Mouse (Mus musculus): Measurements from ENCODE around the gene Sdc1. TPM values are rescaled to one million over a fixed set of nuclear protein-coding genes. Genes with fewer than 3 reads are reported as not detected.

Gene Sdc1
- total RNA-seq (2023) = 1.0 TPM

DNA sequence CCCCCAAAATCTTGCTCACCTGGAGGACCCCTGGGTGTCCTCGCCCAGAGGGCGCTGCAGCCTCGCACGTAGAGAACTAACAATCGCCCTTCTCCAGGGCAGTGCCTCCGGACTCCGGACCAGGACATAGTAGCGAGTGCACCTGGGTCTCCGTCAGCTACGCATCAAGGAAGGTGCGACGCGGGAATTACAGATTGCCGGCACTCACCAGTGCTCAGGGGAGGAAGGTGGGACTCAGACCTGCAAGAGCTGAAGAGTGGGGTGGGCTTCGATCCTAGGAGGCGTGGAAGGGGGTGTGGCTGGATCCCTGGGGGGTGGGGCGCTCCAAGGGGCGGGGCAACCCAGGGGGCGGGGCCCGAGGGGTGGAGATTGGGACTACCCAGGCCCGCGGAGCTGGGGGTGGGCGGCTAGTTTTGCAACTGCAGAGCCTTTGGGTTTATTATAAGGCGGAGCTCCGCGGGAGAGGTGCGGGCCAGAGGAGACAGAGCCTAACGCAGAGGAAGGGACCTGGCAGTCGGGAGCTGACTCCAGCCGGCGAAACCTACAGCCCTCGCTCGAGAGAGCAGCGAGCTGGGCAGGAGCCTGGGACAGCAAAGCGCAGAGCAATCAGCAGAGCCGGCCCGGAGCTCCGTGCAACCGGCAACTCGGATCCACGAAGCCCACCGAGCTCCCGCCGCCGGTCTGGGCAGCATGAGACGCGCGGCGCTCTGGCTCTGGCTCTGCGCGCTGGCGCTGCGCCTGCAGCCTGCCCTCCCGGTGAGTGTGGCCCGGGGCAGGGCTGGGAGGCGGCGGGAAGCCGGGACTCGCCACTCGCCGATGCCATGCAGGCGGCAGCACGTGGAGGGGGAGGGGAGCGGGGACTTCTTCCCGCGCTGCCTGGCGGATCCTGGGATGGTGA lies at the start of gene Sdc1:
Gene Sdc1, plus strand, starts transcription at position 378 of the 898 bp plus-strand sequence.

Other genes with a start within 250 kb of the Sdc1 start
- gene Slc7a15, start 172.3 kb upstream of the Sdc1 start, total RNA-seq (2023) = not detected
- 227 TPM for gene Pum2, start 97.2 kb upstream of the Sdc1 start, total RNA-seq (2023)
- gene Laptm4a, start 150.3 kb downstream of the Sdc1 start, total RNA-seq (2023) = 76.5 TPM
- not detected for gene Matn3, start 176.6 kb downstream of the Sdc1 start, total RNA-seq (2023)
- gene Wdr35, start 202.6 kb downstream of the Sdc1 start, total RNA-seq (2023) = 1.0 TPM

Data from CD8-positive naive resting alpha-beta T cell, adult 57 days (primary cell).